Mouse (Mus musculus) lung, postnatal 25 days (tissue): ENCODE data around the gene Gm6509.
"Not testable (repeated sequence)": the region's sequence is repeated elsewhere in the genome, so short reads cannot be mapped to it uniquely, and the experiment has no call there.

Experiments
- DNase-seq: peaks from one replicate; pipeline ENCODE4 v3.0.0; 2022; ENCODE audit warnings: low spot score

Gm6509 gene

DNA sequence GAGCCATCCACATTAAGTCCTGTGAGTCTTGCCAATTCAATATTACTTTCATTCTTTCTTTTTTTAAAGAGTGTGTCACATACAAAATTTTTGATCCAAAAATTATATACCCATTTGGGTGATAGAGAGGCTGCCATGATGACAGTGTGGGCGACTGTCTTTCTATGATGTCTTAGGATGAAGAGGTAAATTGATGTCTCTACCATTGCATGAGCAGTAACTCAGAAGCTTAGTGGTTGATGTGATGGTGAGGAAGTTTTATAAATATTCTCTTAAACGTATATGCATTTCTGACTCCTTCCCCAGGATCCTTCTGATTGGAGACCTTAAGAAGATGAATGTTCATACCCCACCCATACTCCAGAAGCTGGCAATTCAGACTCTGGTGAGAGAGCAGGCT is at the start of gene Gm6509:
Gm6509 (plus strand) TSS at position 301 of the 400 bp plus-strand sequence.
- not testable (repeated sequence) for DNase-seq

DNA sequence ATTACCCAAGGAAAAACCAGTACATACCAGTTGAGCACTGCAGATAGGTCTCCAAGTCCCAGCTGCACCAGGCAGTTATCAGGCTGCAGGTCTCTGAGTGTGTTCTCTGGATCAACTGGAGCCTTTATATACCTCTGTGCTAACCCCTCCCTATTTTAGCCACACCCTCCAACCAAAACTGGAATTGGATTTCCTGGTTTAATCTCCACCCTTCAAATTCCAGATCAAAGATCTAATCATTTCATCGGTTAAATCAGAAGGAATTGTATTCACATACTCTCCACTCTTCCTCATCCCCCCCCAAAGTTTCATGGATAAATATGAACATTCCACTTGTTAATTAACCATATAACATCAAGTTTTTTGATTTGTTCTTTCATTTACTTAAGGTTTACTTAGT is 7.5 kb upstream of the Gm6509 start, which contains the start of gene Gm3147:
Gm3147 (minus strand) TSS at position 101 of the 400 bp plus-strand sequence.
- not testable (repeated sequence) for DNase-seq

DNA sequence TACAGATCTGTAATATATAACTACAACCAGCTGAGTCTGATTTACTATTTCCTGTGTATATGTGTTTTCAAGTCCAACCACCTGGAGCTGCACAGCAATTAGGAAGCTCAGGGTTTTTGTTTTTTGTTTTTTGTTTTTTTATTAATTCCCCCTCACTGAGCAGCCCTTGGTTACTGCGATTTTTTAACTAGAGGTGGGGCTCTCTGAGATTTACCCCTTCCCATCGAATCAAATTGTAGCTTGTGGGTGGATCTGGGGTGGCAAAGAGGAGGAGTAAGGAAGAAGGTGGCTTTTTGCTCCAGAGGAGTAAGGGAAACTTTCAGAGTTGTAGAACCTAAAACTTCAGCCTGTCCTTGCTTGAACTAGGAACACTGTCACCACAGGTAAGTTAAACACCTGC is 24.3 kb downstream of the Gm6509 start, which contains the start of gene Gm6205:
Gm6205 (plus strand) TSS at position 301 of the 400 bp plus-strand sequence.
- not testable (repeated sequence) for DNase-seq
